Mouse (Mus musculus): ENCODE results near the gene Hist1h3d.

DNA sequence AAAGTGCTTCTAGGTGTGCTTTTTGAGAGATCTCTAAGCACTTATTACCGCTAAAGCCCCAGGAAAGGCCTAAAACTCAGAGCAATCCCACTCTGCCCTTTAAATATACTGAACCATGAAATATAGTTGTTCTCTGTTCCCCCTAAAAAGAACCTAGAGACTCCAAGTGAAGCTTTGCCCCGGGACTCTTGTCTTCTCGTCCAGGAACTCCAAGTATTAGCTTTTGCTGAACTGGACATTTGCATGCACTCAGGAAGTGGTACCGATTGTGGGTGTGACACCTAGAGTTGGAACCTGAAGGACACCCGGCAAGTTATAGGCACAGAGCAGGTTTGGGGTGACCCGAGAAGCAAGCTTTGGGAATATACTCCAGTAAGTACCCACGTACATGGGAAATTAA is 15.6 kb downstream of the Hist1h3d start:
- no peak for TF ChIP-seq CTCF (IDR thresholded peaks at IDR 0.05; ENCODE audit: borderline replicate concordance, control insufficient read depth, extremely low read depth, insufficient read depth, low read length, poor library complexity)
- no peak for TF ChIP-seq POLR2A (IDR thresholded peaks at IDR 0.05; ENCODE audit: control insufficient read depth, extremely low read depth, insufficient read depth, low read length, poor library complexity)
